Mouse (Mus musculus): ENCODE measurements around the gene Gm8374.
"Not testable (repeated sequence)": the region's sequence is repeated elsewhere in the genome, so short reads cannot be mapped to it uniquely, and the experiment has no call there.

- not testable (repeated sequence) for TF ChIP-seq CTCF (IDR thresholded peaks at IDR 0.05; ENCODE audit: low read depth, low read length); EP300 (IDR thresholded peaks at IDR 0.05; ENCODE audit: insufficient read depth, low read depth, low read length); POLR2A (IDR thresholded peaks at IDR 0.05; ENCODE audit: insufficient read depth, low read length)
These were observed 49.8 kb downstream of the Gm8374 start for GRCm38 (mm10) chr14:7315093-7315492.
